17 mouse cellular contexts compared by ENCODE assay signal in the genomic region with DNA sequence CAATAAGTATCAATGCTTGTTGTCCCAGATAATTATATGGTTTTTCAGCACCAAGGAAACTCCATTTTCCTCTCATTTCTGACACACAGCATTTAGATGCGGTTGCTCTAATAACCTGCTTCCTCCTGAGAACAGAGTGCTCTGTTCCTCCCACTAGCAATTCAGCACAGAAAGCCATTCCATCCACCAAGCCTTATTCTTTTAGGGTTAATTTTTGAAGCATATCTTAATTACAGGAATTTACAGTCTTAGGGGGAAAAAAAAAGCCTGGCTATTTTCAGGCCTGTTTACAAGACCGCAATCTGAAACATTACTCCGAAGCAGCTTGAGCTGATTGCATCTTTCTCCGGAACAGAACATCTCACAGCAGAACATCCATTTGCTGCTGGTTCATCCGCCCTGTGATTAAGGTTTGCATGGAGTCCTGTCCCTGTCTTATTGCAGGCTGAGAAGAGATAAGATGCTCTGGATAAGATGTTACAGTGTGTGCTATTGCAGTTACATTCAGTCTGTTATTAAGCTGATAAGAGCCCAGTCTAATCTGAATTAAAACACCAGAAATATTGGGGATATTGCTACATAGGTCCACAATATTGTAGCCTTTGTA.
A peak's percentile ranks its signal among the peaks of the same experiment; 100 is the strongest.
DNase-seq lines count a peak whose midpoint lies in the region; ATAC-seq and TF ChIP-seq lines count a peak whose summit lies in the region.
"Had no signal": no experiment of that assay in that cellular context is flagged by ENCODE, and none has a peak within 500 bp of the region (broad histone marks: within the 10 kb centered on the region; RNA-seq: fewer than 3 reads in every experiment).

No protein-coding gene starts in this region.

- H3K36me3 ChIP-seq in hindbrain, embryonic 15.5 days: no peaks in the 10 kb centered on the region
- H3K36me3 ChIP-seq in hindbrain, embryonic 11.5 days (ENCODE audit: control insufficient read depth, insufficient read depth, low read length): no peaks in the 10 kb centered on the region
- no peaks in the 10 kb centered on the region for H3K36me3 ChIP-seq in midbrain, embryonic 15.5 days (replicated peaks)
- H3K36me3 ChIP-seq in midbrain, embryonic 14.5 days (ENCODE audit: control insufficient read depth, insufficient read depth, low read length): no peaks in the 10 kb centered on the region
- no peaks in the 10 kb centered on the region for H3K36me3 ChIP-seq in forebrain, postnatal 0 days (ENCODE audit: insufficient read depth)
- H3K36me3 ChIP-seq in kidney, embryonic 15.5 days: no peaks in the 10 kb centered on the region
- H3K36me3 ChIP-seq: embryonic facial prominence, embryonic 10.5 days; heart, embryonic 12.5 days; midbrain, embryonic 12.5 days had no signal

- ATAC-seq in hindbrain, embryonic 15.5 days (ENCODE audit: low FRiP score, low read depth): no peak
- no peak for ATAC-seq in hindbrain, embryonic 11.5 days (ENCODE audit: low FRiP score)
- 0 out of 2 replicates have a peak, but pooled peaks have one; percentile 24 for ATAC-seq in midbrain, embryonic 15.5 days (replicated peaks)
- ATAC-seq in midbrain, embryonic 14.5 days (ENCODE audit: low FRiP score, low TSS enrichment): no peak
- peak; percentile 76 for ATAC-seq in forebrain, postnatal 0 days
- no peak for ATAC-seq in kidney, embryonic 15.5 days (replicated peaks; ENCODE audit: low FRiP score)
- ATAC-seq: lung, postnatal 0 days had no signal

- 65% methylated on average over 5 of the region's 5 CpGs for WGBS in hindbrain, embryonic 15.5 days
- 93% methylated on average over 5 of the region's 5 CpGs for WGBS in hindbrain, embryonic 11.5 days
- 59% methylated on average over 5 of the region's 5 CpGs for WGBS in midbrain, embryonic 15.5 days
- 84% methylated on average over 5 of the region's 5 CpGs for WGBS in midbrain, embryonic 14.5 days
- 63% methylated on average over 5 of the region's 5 CpGs for WGBS in forebrain, postnatal 0 days
- WGBS in kidney, embryonic 15.5 days: 79% methylated on average over 5 of the region's 5 CpGs

- no peak for TF ChIP-seq CTCF in forebrain, postnatal 0 days (IDR thresholded peaks at IDR 0.05; ENCODE audit: low read depth)

- H3K4me3 ChIP-seq in hindbrain, embryonic 15.5 days: no peak overlapping the region
- no peak overlapping the region for H3K4me3 ChIP-seq in hindbrain, embryonic 11.5 days (ENCODE audit: low read depth, low read length)
- H3K4me3 ChIP-seq in midbrain, embryonic 15.5 days: no peak overlapping the region
- H3K4me3 ChIP-seq in midbrain, embryonic 14.5 days (replicated peaks; ENCODE audit: low read depth, low read length): no peak overlapping the region
- no peak overlapping the region for H3K4me3 ChIP-seq in forebrain, postnatal 0 days (ENCODE audit: low read depth, low read length)
- H3K4me3 ChIP-seq in kidney, embryonic 15.5 days (replicated peaks): no peak overlapping the region
- H3K4me3 ChIP-seq: embryonic facial prominence, embryonic 10.5 days; heart, embryonic 12.5 days; midbrain, embryonic 12.5 days had no signal

- H3K4me1 ChIP-seq in hindbrain, embryonic 15.5 days (replicated peaks): no peaks in the 10 kb centered on the region
- H3K4me1 ChIP-seq in hindbrain, embryonic 11.5 days (replicated peaks; ENCODE audit: control insufficient read depth, insufficient read depth, low read length): no peaks in the 10 kb centered on the region
- peaks cover 6% of the 10 kb centered on the region for H3K4me1 ChIP-seq in midbrain, embryonic 15.5 days
- no peaks in the 10 kb centered on the region for H3K4me1 ChIP-seq in midbrain, embryonic 14.5 days (ENCODE audit: control insufficient read depth, insufficient read depth, low read length)
- H3K4me1 ChIP-seq in forebrain, postnatal 0 days (ENCODE audit: insufficient read depth): no peaks in the 10 kb centered on the region; the same call in 1 of the 2 replicates
- H3K4me1 ChIP-seq in kidney, embryonic 15.5 days: no peaks in the 10 kb centered on the region
- H3K4me1 ChIP-seq: embryonic facial prominence, embryonic 10.5 days; heart, embryonic 12.5 days; midbrain, embryonic 12.5 days had no signal

- no peak overlapping the region for H3K4me2 ChIP-seq in hindbrain, embryonic 15.5 days
- H3K4me2 ChIP-seq in hindbrain, embryonic 11.5 days (replicated peaks; ENCODE audit: low read depth, low read length): no peak overlapping the region
- no peak overlapping the region for H3K4me2 ChIP-seq in midbrain, embryonic 15.5 days
- no peak overlapping the region for H3K4me2 ChIP-seq in midbrain, embryonic 14.5 days (ENCODE audit: low read length)
- H3K4me2 ChIP-seq in forebrain, postnatal 0 days (ENCODE audit: low read depth): no peak overlapping the region
- no peak overlapping the region for H3K4me2 ChIP-seq in kidney, embryonic 15.5 days
- H3K4me2 ChIP-seq: heart, embryonic 12.5 days; midbrain, embryonic 12.5 days had no signal

- no peak overlapping the region for H3K9ac ChIP-seq in hindbrain, embryonic 15.5 days
- no peak overlapping the region for H3K9ac ChIP-seq in hindbrain, embryonic 11.5 days (ENCODE audit: low read depth, low read length)
- no peak overlapping the region for H3K9ac ChIP-seq in midbrain, embryonic 15.5 days
- no peak overlapping the region for H3K9ac ChIP-seq in midbrain, embryonic 14.5 days (replicated peaks; ENCODE audit: low read length)
- H3K9ac ChIP-seq in forebrain, postnatal 0 days: no peak overlapping the region
- H3K9ac ChIP-seq in kidney, embryonic 15.5 days: no peak overlapping the region
- H3K9ac ChIP-seq: heart, embryonic 12.5 days; midbrain, embryonic 12.5 days had no signal

- H3K9me3 ChIP-seq in hindbrain, embryonic 15.5 days: no peaks in the 10 kb centered on the region
- H3K9me3 ChIP-seq in hindbrain, embryonic 11.5 days (ENCODE audit: control insufficient read depth, low read length): no peaks in the 10 kb centered on the region
- no peaks in the 10 kb centered on the region for H3K9me3 ChIP-seq in midbrain, embryonic 15.5 days
- H3K9me3 ChIP-seq in midbrain, embryonic 14.5 days (ENCODE audit: control insufficient read depth, low read length): no peaks in the 10 kb centered on the region
- H3K9me3 ChIP-seq in forebrain, postnatal 0 days (ENCODE audit: low read length): no peaks in the 10 kb centered on the region
- no peaks in the 10 kb centered on the region for H3K9me3 ChIP-seq in kidney, embryonic 15.5 days (replicated peaks)
- H3K9me3 ChIP-seq: embryonic facial prominence, embryonic 10.5 days; heart, embryonic 12.5 days; midbrain, embryonic 12.5 days had no signal

- H3K27me3 ChIP-seq in hindbrain, embryonic 15.5 days: no peaks in the 10 kb centered on the region
- H3K27me3 ChIP-seq in hindbrain, embryonic 11.5 days (ENCODE audit: control insufficient read depth, insufficient read depth, low read length): no peaks in the 10 kb centered on the region
- H3K27me3 ChIP-seq in midbrain, embryonic 15.5 days (replicated peaks): no peaks in the 10 kb centered on the region
- no peaks in the 10 kb centered on the region for H3K27me3 ChIP-seq in midbrain, embryonic 14.5 days (ENCODE audit: control insufficient read depth, insufficient read depth, low read length)
- H3K27me3 ChIP-seq in forebrain, postnatal 0 days (ENCODE audit: insufficient read depth, low read length): no peaks in the 10 kb centered on the region
- H3K27me3 ChIP-seq in kidney, embryonic 15.5 days: no peaks in the 10 kb centered on the region
- H3K27me3 ChIP-seq: heart, embryonic 12.5 days; midbrain, embryonic 12.5 days had no signal

- H3K27ac ChIP-seq in hindbrain, embryonic 15.5 days (replicated peaks): peak overlapping the region; percentile 37; the same call in 1 of the 2 replicates
- H3K27ac ChIP-seq in hindbrain, embryonic 11.5 days (ENCODE audit: low read depth, low read length): no peak overlapping the region
- H3K27ac ChIP-seq in midbrain, embryonic 15.5 days: no peak overlapping the region
- no peak overlapping the region for H3K27ac ChIP-seq in midbrain, embryonic 14.5 days (replicated peaks; ENCODE audit: low read depth, low read length)
- 0 out of 2 replicates have a peak overlapping the region, but pooled peaks have one; percentile 11 for H3K27ac ChIP-seq in forebrain, postnatal 0 days (ENCODE audit: low read depth, low read length)
- no peak overlapping the region for H3K27ac ChIP-seq in kidney, embryonic 15.5 days
- H3K27ac ChIP-seq: embryonic facial prominence, embryonic 10.5 days; midbrain, embryonic 12.5 days had no signal

- DNase-seq in hindbrain, embryonic 11.5 days (ENCODE audit: low spot score): no peak
- no peak for DNase-seq in midbrain, embryonic 14.5 days
- peak; percentile 84 for DNase-seq in brain, adult 2 months (ENCODE audit: low read depth, low spot score)
- DNase-seq in forebrain, postnatal 0 days: peak; percentile 39
- DNase-seq: cerebellum, adult 8-10 months; gastrocnemius, postnatal 10 days; heart, postnatal 14 days; kidney, adult 18-20 months; kidney, postnatal 14 days; liver had no signal

Comparison
In these comparisons a context has a peak if more than half of its experiments do, and no peak if none do; other contexts are left out.
1. ATAC-seq: peak in midbrain, embryonic 15.5 days (single experiment) and forebrain, postnatal 0 days (single experiment); none in hindbrain, embryonic 15.5 days (single experiment), hindbrain, embryonic 11.5 days (single experiment), midbrain, embryonic 14.5 days (single experiment) and kidney, embryonic 15.5 days (single experiment).
2. H3K27ac ChIP-seq: peak in hindbrain, embryonic 15.5 days (single experiment) and forebrain, postnatal 0 days (single experiment); none in hindbrain, embryonic 11.5 days (single experiment), midbrain, embryonic 15.5 days (single experiment), midbrain, embryonic 14.5 days (single experiment) and kidney, embryonic 15.5 days (single experiment).
3. DNase-seq: peak in brain, adult 2 months (single experiment) and forebrain, postnatal 0 days (single experiment); none in hindbrain, embryonic 11.5 days (single experiment) and midbrain, embryonic 14.5 days (single experiment).